Mouse (Mus musculus): Measurements from ENCODE around the gene Lrrc27.

- TF ChIP-seq CTCF (IDR thresholded peaks at IDR 0.05; ENCODE audit: control insufficient read depth, insufficient read depth, insufficient read length) (no peak), MAX (IDR thresholded peaks at IDR 0.05) (no peak)
Observed at GRCm38 (mm10) chr7:139224070-139224469, 11.3 kb downstream of the Lrrc27 start.
